Mouse (Mus musculus) hindbrain, embryonic 15.5 days (tissue): ENCODE measurements at regions not wholly inside any gene's neighbourhood (a gene's known extent, or its start where the extent isn't known, plus 50 kb on each side); places are given as distances from the start of the nearest gene placed in this dataset.

Experiments
- ATAC-seq: fragments of 200-750 bp; cut with Nextera tagmentation; 2 replicates; pipeline ENCODE4 v1.8.0; 2017; ENCODE audit warnings: low read depth, moderate number of reproducible peaks, moderate TSS enrichment; ENCODE audit not compliant: low FRiP score
- H3K27ac ChIP-seq: fragments of 300-500 bp; sonication (generic); replicated peaks from 2 replicates; pipeline ENCODE4 v1.5.1; 2015; ENCODE audit warnings: mild to moderate bottlenecking, inconsistent platforms
- H3K27me3 ChIP-seq: fragments of 300-500 bp; sonication (generic); 2 replicates; pipeline ENCODE4 v1.6.1; 2015; ENCODE audit warnings: control low read depth, inconsistent platforms
- H3K36me3 ChIP-seq: fragments of 300-500 bp; sonication (generic); 2 replicates; pipeline ENCODE4 v1.6.1; 2015; ENCODE audit warnings: control low read depth, inconsistent platforms
- H3K4me1 ChIP-seq: fragments of 300-500 bp; sonication (generic); replicated peaks from 2 replicates; pipeline ENCODE4 v1.6.1; 2015; ENCODE audit warnings: control low read depth, inconsistent platforms
- H3K4me2 ChIP-seq: fragments of 300-500 bp; sonication (generic); 2 replicates; pipeline ENCODE4 v1.6.1; 2015; ENCODE audit warnings: moderate library complexity, mild to moderate bottlenecking, inconsistent platforms
- H3K4me3 ChIP-seq: fragments of 300-500 bp; sonication (generic); 2 replicates; pipeline ENCODE4 v1.5.1; 2015; ENCODE audit warnings: mild to moderate bottlenecking, inconsistent platforms
- H3K9ac ChIP-seq: fragments of 300-500 bp; sonication (generic); 2 replicates; pipeline ENCODE4 v1.6.1; 2015; ENCODE audit warnings: inconsistent platforms
- H3K9me3 ChIP-seq: fragments of 300-500 bp; sonication (generic); 2 replicates; pipeline ENCODE4 v1.6.1; 2016; ENCODE audit warnings: control low read depth, inconsistent platforms
- WGBS: fragments of 180-500 bp; shearing (Covaris S2); methylation state at CpG from one replicate; pipeline ENCODE4 v1.1.7; 2015; 5-methylcytosine and 5-hydroxymethylcytosine counted together

GRCm38 (mm10) chr2:50668789-50669188 lies 372.2 kb upstream of the Mmadhc start:
- no peaks in the 10 kb centered on the region for H3K27me3 ChIP-seq
- H3K9me3 ChIP-seq, result no peaks in the 10 kb centered on the region
- WGBS, result 82% methylated on average over 1 of the region's 1 CpGs
- no peak overlapping the region for H3K4me2 ChIP-seq
- no peaks in the 10 kb centered on the region for H3K36me3 ChIP-seq
- ATAC-seq, result no peak
- H3K4me1 ChIP-seq, result 0 out of 2 replicates have a peak, but pooled peaks cover 2% of the 10 kb centered on the region
- no peak overlapping the region for H3K4me3 ChIP-seq
- H3K9ac ChIP-seq, result no peak overlapping the region
- H3K27ac ChIP-seq, result no peak overlapping the region

- H3K4me1 ChIP-seq, result 0 out of 2 replicates have a peak, but pooled peaks cover 2% of the 10 kb centered on the region
- H3K27ac ChIP-seq, result no peak overlapping the region
- H3K9ac ChIP-seq, result no peak overlapping the region
- WGBS, result 71% methylated on average over 3 of the region's 3 CpGs
- H3K4me2 ChIP-seq, result no peak overlapping the region
- H3K4me3 ChIP-seq, result no peak overlapping the region
- ATAC-seq, result no peak
- H3K9me3 ChIP-seq, result no peaks in the 10 kb centered on the region
- no peaks in the 10 kb centered on the region for H3K27me3 ChIP-seq
- H3K36me3 ChIP-seq, result no peaks in the 10 kb centered on the region
These were observed 370.6 kb upstream of the Mmadhc start for GRCm38 (mm10) chr2:50667180-50667579.

GRCm38 (mm10) chr2:50662504-50662903 lies 365.9 kb upstream of the Mmadhc start:
- no peaks in the 10 kb centered on the region for H3K36me3 ChIP-seq
- H3K9me3 ChIP-seq, result no peaks in the 10 kb centered on the region
- H3K4me2 ChIP-seq, result no peak overlapping the region
- no peak overlapping the region for H3K27ac ChIP-seq
- no peak overlapping the region for H3K4me3 ChIP-seq
- no peak overlapping the region for H3K9ac ChIP-seq
- no peaks in the 10 kb centered on the region for H3K27me3 ChIP-seq
- 89% methylated on average over 1 of the region's 1 CpGs for WGBS
- no peak for ATAC-seq
- H3K4me1 ChIP-seq, result 0 out of 2 replicates have a peak, but pooled peaks cover 2% of the 10 kb centered on the region

- Histone ChIP-seq H3K4me3 (no peak overlapping the region), H3K4me2 (no peak overlapping the region), H3K36me3 (no peaks in the 10 kb centered on the region), H3K9ac (no peak overlapping the region), H3K4me1 (no peaks in the 10 kb centered on the region), H3K9me3 (no peaks in the 10 kb centered on the region), H3K27me3 (no peaks in the 10 kb centered on the region), H3K27ac (no peak overlapping the region)
- no peak for ATAC-seq
- 59% methylated on average over 2 of the region's 2 CpGs for WGBS
These were observed 363.4 kb upstream of the Mmadhc start for GRCm38 (mm10) chr2:50660000-50660399.

- H3K9ac ChIP-seq, result no peak overlapping the region
- ATAC-seq, result no peak
- H3K9me3 ChIP-seq, result no peaks in the 10 kb centered on the region
- H3K4me1 ChIP-seq, result no peaks in the 10 kb centered on the region
- H3K4me3 ChIP-seq, result no peak overlapping the region
- no peaks in the 10 kb centered on the region for H3K27me3 ChIP-seq
- no peak overlapping the region for H3K4me2 ChIP-seq
- no peaks in the 10 kb centered on the region for H3K36me3 ChIP-seq
- WGBS, result 80% methylated on average over 7 of the region's 7 CpGs
- no peak overlapping the region for H3K27ac ChIP-seq
These were observed 361.2 kb upstream of the Mmadhc start for GRCm38 (mm10) chr2:50657826-50658225.

- WGBS, result 76% methylated on average over 6 of the region's 6 CpGs
- H3K4me1 ChIP-seq, result no peaks in the 10 kb centered on the region
- no peak for ATAC-seq
- no peak overlapping the region for H3K4me2 ChIP-seq
- no peaks in the 10 kb centered on the region for H3K36me3 ChIP-seq
- H3K4me3 ChIP-seq, result no peak overlapping the region
- no peaks in the 10 kb centered on the region for H3K27me3 ChIP-seq
- no peaks in the 10 kb centered on the region for H3K9me3 ChIP-seq
- no peak overlapping the region for H3K27ac ChIP-seq
- H3K9ac ChIP-seq, result no peak overlapping the region
These were observed 359.8 kb upstream of the Mmadhc start for GRCm38 (mm10) chr2:50656351-50656750.

- WGBS, result 53% methylated on average over 7 of the region's 7 CpGs
- H3K27ac ChIP-seq, result 0 out of 2 replicates have a peak overlapping the region, but pooled peaks have one; percentile 5
- H3K4me3 ChIP-seq, result no peak overlapping the region
- H3K9ac ChIP-seq, result no peak overlapping the region
- H3K27me3 ChIP-seq, result no peaks in the 10 kb centered on the region
- no peak overlapping the region for H3K4me2 ChIP-seq
- H3K9me3 ChIP-seq, result no peaks in the 10 kb centered on the region
- 0 out of 2 replicates have a peak, but pooled peaks cover under 1% of the 10 kb centered on the region for H3K4me1 ChIP-seq
- peak; percentile 73 for ATAC-seq
- H3K36me3 ChIP-seq, result no peaks in the 10 kb centered on the region
These were observed 358.3 kb upstream of the Mmadhc start for GRCm38 (mm10) chr2:50654953-50655324.

- Histone ChIP-seq H3K9me3 (no peaks in the 10 kb centered on the region), H3K4me1 (0 out of 2 replicates have a peak, but pooled peaks cover 6% of the 10 kb centered on the region), H3K27ac (0 out of 2 replicates have a peak overlapping the region, but pooled peaks have one; percentile 5), H3K9ac (no peak overlapping the region), H3K4me3 (no peak overlapping the region), H3K36me3 (no peaks in the 10 kb centered on the region), H3K4me2 (no peak overlapping the region), H3K27me3 (no peaks in the 10 kb centered on the region)
- ATAC-seq, result 0 out of 2 replicates have a peak, but pooled peaks have one; percentile 48
- WGBS, result 65% methylated on average over 8 of the region's 8 CpGs
These were observed 357.8 kb upstream of the Mmadhc start for GRCm38 (mm10) chr2:50654221-50654952.

- no peak overlapping the region for H3K4me2 ChIP-seq
- H3K4me1 ChIP-seq, result 0 out of 2 replicates have a peak, but pooled peaks cover 6% of the 10 kb centered on the region
- no peak overlapping the region for H3K9ac ChIP-seq
- H3K4me3 ChIP-seq, result no peak overlapping the region
- WGBS, result 79% methylated on average over 3 of the region's 3 CpGs
- H3K9me3 ChIP-seq, result no peaks in the 10 kb centered on the region
- ATAC-seq, result no peak
- no peak overlapping the region for H3K27ac ChIP-seq
- no peaks in the 10 kb centered on the region for H3K36me3 ChIP-seq
- no peaks in the 10 kb centered on the region for H3K27me3 ChIP-seq
These were observed 356.6 kb upstream of the Mmadhc start for GRCm38 (mm10) chr2:50653121-50653615.

- ATAC-seq, result no peak
- 80% methylated on average over 3 of the region's 3 CpGs for WGBS
- Histone ChIP-seq H3K4me2 (no peak overlapping the region), H3K27me3 (no peaks in the 10 kb centered on the region), H3K9me3 (no peaks in the 10 kb centered on the region), H3K36me3 (no peaks in the 10 kb centered on the region), H3K4me1 (0 out of 2 replicates have a peak, but pooled peaks cover 6% of the 10 kb centered on the region), H3K27ac (no peak overlapping the region), H3K4me3 (no peak overlapping the region), H3K9ac (no peak overlapping the region)
These were observed 353.1 kb upstream of the Mmadhc start for GRCm38 (mm10) chr2:50649656-50650055.

- no peak overlapping the region for H3K4me3 ChIP-seq
- WGBS, result 64% methylated on average over 5 of the region's 5 CpGs
These were observed 346.6 kb upstream of the Mmadhc start for GRCm38 (mm10) chr2:50643219-50643618.

GRCm38 (mm10) chr2:50642198-50642597 lies 345.6 kb upstream of the Mmadhc start:
- 67% methylated on average over 2 of the region's 2 CpGs for WGBS

More at GRCm38 (mm10) chr2:50643219-50643618, 346.6 kb upstream of the Mmadhc start:
- Histone ChIP-seq H3K4me1 (no peaks in the 10 kb centered on the region), H3K4me2 (no peak overlapping the region), H3K27ac (no peak overlapping the region), H3K27me3 (no peaks in the 10 kb centered on the region), H3K36me3 (no peaks in the 10 kb centered on the region), H3K9ac (no peak overlapping the region), H3K9me3 (no peaks in the 10 kb centered on the region)
- ATAC-seq, result no peak

More at GRCm38 (mm10) chr2:50642198-50642597, 345.6 kb upstream of the Mmadhc start:
- Histone ChIP-seq H3K27me3 (no peaks in the 10 kb centered on the region), H3K36me3 (no peaks in the 10 kb centered on the region), H3K4me2 (no peak overlapping the region), H3K4me3 (no peak overlapping the region), H3K4me1 (no peaks in the 10 kb centered on the region), H3K9ac (no peak overlapping the region), H3K9me3 (no peaks in the 10 kb centered on the region), H3K27ac (no peak overlapping the region)
- ATAC-seq, result no peak
